Mouse (Mus musculus) kidney, adult 2 months (tissue): ENCODE data around the gene Usp29. TPM values are rescaled to one million over a fixed set of nuclear protein-coding genes. Genes with fewer than 3 reads are reported as not detected.

Source experiments
- DNase-seq: peaks from one replicate; pipeline ENCODE4 v3.0.0; 2021
- H3K27ac ChIP-seq: fragments of 200-500 bp; 2 replicates; pipeline ENCODE4 v1.5.1; 2012; ENCODE audit warnings: low read depth, low read length, control low read depth, inconsistent platforms; ENCODE audit not compliant: insufficient read depth
- H3K27me3 ChIP-seq: fragments of 200-500 bp; replicated peaks from 2 replicates; pipeline ENCODE4 v1.6.1; 2012; ENCODE audit warnings: mild to moderate bottlenecking, moderate library complexity, low read length, inconsistent platforms; ENCODE audit not compliant: control insufficient read depth, insufficient read depth
- H3K36me3 ChIP-seq: fragments of 200-500 bp; 2 replicates; pipeline ENCODE4 v1.6.1; 2012; ENCODE audit warnings: mild to moderate bottlenecking, moderate library complexity, low read length, inconsistent platforms; ENCODE audit not compliant: control insufficient read depth, insufficient read depth
- H3K4me1 ChIP-seq: fragments of 200-500 bp; 2 replicates; pipeline ENCODE4 v1.6.1; 2011; ENCODE audit warnings: low read length; ENCODE audit not compliant: control insufficient read depth, insufficient read depth
- H3K4me3 ChIP-seq: fragments of 200-500 bp; 2 replicates; pipeline ENCODE4 v1.5.1; 2011; ENCODE audit warnings: mild to moderate bottlenecking, low read depth, low read length, control low read depth; ENCODE audit not compliant: insufficient read depth
- CTCF ChIP-seq: fragments of 200-500 bp; conservative IDR thresholded peaks from 2 replicates; pipeline ENCODE4 v1.5.1; 2011; ENCODE audit warnings: low read depth, mild to moderate bottlenecking, control low read depth, low read length, moderate library complexity, mixed read lengths; ENCODE audit not compliant: insufficient read depth, insufficient read length
- POLR2A ChIP-seq: fragments of 200-500 bp; IDR thresholded peaks from one replicate; pipeline ENCODE4 v1.6.1; 2011; ENCODE audit warnings: low read depth, low read length, control low read depth
- WGBS: fragments of 180-500 bp; shearing (Covaris S2); methylation state at CpG from one replicate; pipeline ENCODE4 v1.1.7; 2018; 5-methylcytosine and 5-hydroxymethylcytosine counted together
- polyA plus RNA-seq: library from polyadenylated mRNA; depleted of rRNA; stranded (reverse); fragments of >200 nt; gene quantifications from 2 replicates; pipeline ENCODE4 v1.2.3, GENCODE M21; 2012

Gene Usp29
- polyA plus RNA-seq, 1 experiment, result 0.17 TPM

DNA sequence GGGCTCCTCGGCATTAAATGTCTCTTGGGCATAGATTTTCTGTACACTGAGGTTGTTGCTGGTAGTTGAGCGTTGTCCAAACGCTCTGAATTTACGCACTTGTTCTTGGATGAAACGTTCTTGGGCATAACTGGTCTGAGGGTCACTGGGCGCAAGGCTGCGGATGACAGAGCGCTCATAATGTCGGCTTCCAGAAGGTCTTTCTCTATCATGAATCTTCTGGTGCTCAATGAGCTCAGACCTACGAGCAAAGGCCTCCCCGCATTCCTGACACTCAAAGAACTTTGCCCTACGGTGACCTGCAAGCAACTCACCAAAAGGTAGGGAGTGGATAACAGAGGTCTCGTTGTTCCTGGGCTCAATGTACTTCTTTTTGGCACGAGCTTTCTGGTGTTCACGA is 21.0 kb upstream of the Usp29 start:
- Histone ChIP-seq H3K36me3 (no peaks in the 10 kb centered on the region), H3K4me1 (no peaks in the 10 kb centered on the region), H3K27ac (no peak overlapping the region), H3K4me3 (no peak overlapping the region), H3K27me3 (no peaks in the 10 kb centered on the region)
- WGBS, result 87% methylated on average over 15 of the region's 15 CpGs
- DNase-seq, result no peak
- TF ChIP-seq CTCF (no peak), POLR2A (no peak)

GRCm38 (mm10) chr7:6727351-6728121 is 2.8 kb upstream of the Usp29 start:
- Histone ChIP-seq H3K27me3 (no peaks in the 10 kb centered on the region), H3K4me1 (no peaks in the 10 kb centered on the region), H3K36me3 (no peaks in the 10 kb centered on the region), H3K4me3 (peak overlapping the region; percentile 55), H3K27ac (peak overlapping the region; percentile 95)
- DNase-seq, result peak; percentile 86
- 50% methylated on average over 19 of the region's 19 CpGs for WGBS
- peak; percentile 43 for TF ChIP-seq CTCF
- TF ChIP-seq POLR2A, result no peak

- 45% methylated on average over 19 of the region's 19 CpGs for WGBS
- H3K4me1 ChIP-seq, result no peaks in the 10 kb centered on the region
- H3K27ac ChIP-seq, result peak overlapping the region; percentile 92
- H3K36me3 ChIP-seq, result no peaks in the 10 kb centered on the region
- TF ChIP-seq POLR2A, result no peak
- no peak for TF ChIP-seq CTCF
- no peaks in the 10 kb centered on the region for H3K27me3 ChIP-seq
- peak; percentile 94 for DNase-seq
- H3K4me3 ChIP-seq, result peak overlapping the region; percentile 68
These were observed 2.0 kb upstream of the Usp29 start for GRCm38 (mm10) chr7:6728263-6728931.

GRCm38 (mm10) chr7:6729061-6729817 is 1.1 kb upstream of the Usp29 start:
- peak overlapping the region; percentile 74 for H3K27ac ChIP-seq

DNA sequence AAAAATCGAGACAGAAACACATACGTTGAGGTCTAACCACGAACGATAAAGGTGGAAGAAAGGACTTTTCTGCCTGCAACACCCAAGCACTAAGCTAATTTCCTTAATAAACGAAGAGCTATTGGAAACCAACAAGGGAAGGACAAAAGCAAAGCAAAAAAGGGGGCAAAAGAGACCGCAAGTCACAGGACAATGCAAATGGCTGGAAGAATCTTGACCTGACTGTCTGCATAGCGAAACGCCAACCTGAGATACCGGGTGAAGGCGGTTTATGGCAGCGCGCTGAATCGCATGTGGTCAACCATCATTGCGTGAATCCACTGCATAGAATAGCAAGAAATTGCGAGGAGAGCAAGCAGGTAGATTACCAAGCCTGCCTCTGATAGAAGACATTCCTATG is 423 bp downstream of the Usp29 start:
- no peaks in the 10 kb centered on the region for H3K4me1 ChIP-seq
- no peaks in the 10 kb centered on the region for H3K27me3 ChIP-seq
- no peak overlapping the region for H3K27ac ChIP-seq
- DNase-seq, result no peak
- 48% methylated on average over 15 of the region's 15 CpGs for WGBS
- H3K36me3 ChIP-seq, result no peaks in the 10 kb centered on the region
- no peak for TF ChIP-seq CTCF
- no peak for TF ChIP-seq POLR2A
- peak overlapping the region; percentile 18; the same call in 1 of the 2 replicates for H3K4me3 ChIP-seq

More at GRCm38 (mm10) chr7:6729061-6729817, 1.1 kb upstream of the Usp29 start:
- Histone ChIP-seq H3K4me3 (peak overlapping the region; percentile 68), H3K4me1 (no peaks in the 10 kb centered on the region), H3K27me3 (no peaks in the 10 kb centered on the region), H3K36me3 (no peaks in the 10 kb centered on the region)
- TF ChIP-seq POLR2A, result no peak
- TF ChIP-seq CTCF, result peak; percentile 20; the same call in 1 of the 2 replicates
- WGBS, result 41% methylated on average over 37 of the region's 37 CpGs
- peak; percentile 98 for DNase-seq

DNA sequence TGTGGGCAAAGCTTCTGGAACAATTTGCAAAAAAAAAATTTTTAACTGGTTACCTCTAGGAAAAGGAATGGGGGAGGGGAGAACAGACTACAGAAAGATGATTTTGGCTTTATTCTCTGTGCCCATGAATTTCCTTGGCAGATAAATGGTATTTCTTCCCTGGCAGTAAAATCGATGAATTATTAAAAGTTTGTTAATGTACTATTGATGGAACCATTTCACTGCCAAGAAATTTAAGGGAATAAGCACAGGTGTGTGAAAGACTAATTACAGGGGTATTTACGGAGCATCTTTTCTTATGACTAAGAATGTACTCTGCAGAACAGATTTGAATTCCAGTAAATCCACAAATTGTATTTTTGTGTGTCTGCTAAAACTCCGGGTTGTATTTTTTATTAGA is 995 bp downstream of the Usp29 start:
- no peak for DNase-seq
- WGBS, result 48% methylated on average over 3 of the region's 3 CpGs
- no peaks in the 10 kb centered on the region for H3K4me1 ChIP-seq
- TF ChIP-seq CTCF (no peak), POLR2A (no peak)
- no peak overlapping the region for H3K27ac ChIP-seq
- H3K27me3 ChIP-seq, result no peaks in the 10 kb centered on the region
- H3K4me3 ChIP-seq, result no peak overlapping the region
- no peaks in the 10 kb centered on the region for H3K36me3 ChIP-seq
